Mouse (Mus musculus): ENCODE data around the gene Scarb2.
"Not testable (repeated sequence)": the region's sequence is repeated elsewhere in the genome, so short reads cannot be mapped to it uniquely, and the experiment has no call there.

The Scarb2 gene

GRCm38 (mm10) chr5:92506733-92507132 is at the start of gene Scarb2:
Gene Scarb2 (minus strand): TSS chr5:92506833.
- no peak for DNase-seq

- no peak for DNase-seq
Observed at GRCm38 (mm10) chr5:92555905-92556304, 49.3 kb upstream of the Scarb2 start.

- DNase-seq: no peak
Observed at GRCm38 (mm10) chr5:92554891-92555511, 48.4 kb upstream of the Scarb2 start, which contains the start of gene Fam47e. Gene Fam47e (plus strand): TSS chr5:92555069.

- DNase-seq: no peak
Observed at GRCm38 (mm10) chr5:92554443-92554842, 47.8 kb upstream of the Scarb2 start.

GRCm38 (mm10) chr5:92553939-92554338 is 47.3 kb upstream of the Scarb2 start:
- DNase-seq: no peak

- no peak for DNase-seq
Observed at GRCm38 (mm10) chr5:92552611-92553010, 46.0 kb upstream of the Scarb2 start.

GRCm38 (mm10) chr5:92539698-92540097 is 33.1 kb upstream of the Scarb2 start:
- DNase-seq: no peak

- DNase-seq: peak; percentile 5
Observed at GRCm38 (mm10) chr5:92524821-92525258, 18.2 kb upstream of the Scarb2 start.

GRCm38 (mm10) chr5:92521131-92521530 is 14.5 kb upstream of the Scarb2 start:
- not testable (repeated sequence) for DNase-seq

- no peak for DNase-seq
Observed at GRCm38 (mm10) chr5:92512066-92512465, 5.4 kb upstream of the Scarb2 start.

- DNase-seq: no peak
Observed at GRCm38 (mm10) chr5:92511256-92511655, 4.6 kb upstream of the Scarb2 start.

GRCm38 (mm10) chr5:92508853-92509252 is 2.2 kb upstream of the Scarb2 start:
- no peak for DNase-seq

- DNase-seq: peak; percentile 9
Observed at GRCm38 (mm10) chr5:92506301-92506729, 318 bp downstream of the Scarb2 start.

- peak; percentile 91 for DNase-seq
Observed at GRCm38 (mm10) chr5:92505402-92505865, 1.2 kb downstream of the Scarb2 start.

- DNase-seq: peak; percentile 35
Observed at GRCm38 (mm10) chr5:92504676-92505400, 1.8 kb downstream of the Scarb2 start.

GRCm38 (mm10) chr5:92503856-92504618 is 2.6 kb downstream of the Scarb2 start:
- DNase-seq: no peak

- DNase-seq: no peak
Observed at GRCm38 (mm10) chr5:92503356-92503847, 3.2 kb downstream of the Scarb2 start.

- no peak for DNase-seq
Observed at GRCm38 (mm10) chr5:92499378-92499777, 7.3 kb downstream of the Scarb2 start.

- DNase-seq: peak; percentile 12
Observed at GRCm38 (mm10) chr5:92498661-92499060, 8.0 kb downstream of the Scarb2 start.

GRCm38 (mm10) chr5:92498225-92498624 is 8.4 kb downstream of the Scarb2 start:
- no peak for DNase-seq

GRCm38 (mm10) chr5:92495771-92496409 is 10.7 kb downstream of the Scarb2 start:
- DNase-seq: no peak

GRCm38 (mm10) chr5:92495291-92495690 is 11.3 kb downstream of the Scarb2 start:
- no peak for DNase-seq

- no peak for DNase-seq
Observed at GRCm38 (mm10) chr5:92493423-92493822, 13.2 kb downstream of the Scarb2 start.
